Mouse (Mus musculus): ENCODE measurements around the gene Trpv5. TPM values are rescaled to one million over a fixed set of nuclear protein-coding genes. Genes with fewer than 3 reads are reported as not detected.

Gene Trpv5
- polyA plus RNA-seq, 1 experiment = not detected

DNA sequence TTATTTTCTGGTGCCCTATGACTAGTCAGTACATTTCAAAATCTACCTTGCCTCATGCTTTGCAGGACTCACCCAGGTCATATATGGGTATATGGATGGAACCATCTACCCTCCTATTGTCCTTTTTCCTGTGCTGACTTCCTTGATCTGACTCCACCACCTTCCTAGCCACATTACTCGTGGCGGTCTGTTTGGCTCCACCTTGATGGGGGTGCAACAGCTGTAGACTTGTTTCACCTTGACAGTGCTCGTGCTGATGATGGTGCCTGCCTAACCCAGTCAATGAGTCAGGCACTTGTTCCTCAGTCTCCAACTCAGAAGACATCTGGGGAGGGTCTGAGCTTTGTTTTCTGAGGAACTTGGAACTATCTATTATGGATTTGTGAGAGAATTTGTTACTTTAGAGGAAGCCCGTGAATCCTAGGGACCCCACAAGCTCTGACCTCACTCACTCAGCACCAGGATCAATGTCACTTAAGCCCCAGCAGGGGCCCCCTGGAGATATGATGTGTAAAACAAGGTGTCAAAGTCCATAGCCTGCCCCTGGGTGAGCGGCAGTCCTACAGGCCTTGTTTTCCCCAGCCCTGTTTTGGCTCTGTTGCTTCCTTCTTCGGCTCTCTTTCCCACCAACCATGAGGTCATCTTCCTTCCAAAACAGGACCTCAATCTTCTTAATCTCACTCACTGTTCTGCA lies 39.2 kb downstream of the Trpv5 start:
- Histone ChIP-seq H3K4me3 (no peak overlapping the region), H3ac (ENCODE audit: control insufficient read depth, insufficient read length) (no peak overlapping the region), H3K4me2 (ENCODE audit: low read depth) (no peak overlapping the region), H3K36me3 (ENCODE audit: control insufficient read depth, insufficient read depth) (no peaks in the 10 kb centered on the region), H3K27me3 (ENCODE audit: control insufficient read depth, insufficient read depth, insufficient read length) (no peaks in the 10 kb centered on the region), H3K79me2 (ENCODE audit: control insufficient read depth, insufficient read depth) (no peaks in the 10 kb centered on the region)
- TF ChIP-seq SRF (IDR thresholded peaks at IDR 0.05; ENCODE audit: control insufficient read depth, insufficient read length, low read depth) (no peak), TCF12 (IDR thresholded peaks at IDR 0.05; ENCODE audit: insufficient read depth, poor library complexity, severe bottlenecking) (no peak), MYOD1 (IDR thresholded peaks at IDR 0.05; ENCODE audit: control insufficient read depth in 1 of 3, insufficient read length in 2 of 3, low read depth in 2 of 3) (no peak), TCF3 (IDR thresholded peaks at IDR 0.05; ENCODE audit: insufficient read length, low read depth) (no peak), MAX (IDR thresholded peaks at IDR 0.05; ENCODE audit: low read depth) (no peak), POLR2AphosphoS2 (IDR thresholded peaks at IDR 0.05; ENCODE audit: insufficient read length, low read depth) (no peak)

GRCm38 (mm10) chr6:41640449-41640848 lies 40.1 kb downstream of the Trpv5 start:
- H3K4me2 ChIP-seq (ENCODE audit: low read depth) = no peak overlapping the region
- no peaks in the 10 kb centered on the region for H3K36me3 ChIP-seq (ENCODE audit: control insufficient read depth, insufficient read depth)
- no peak for TF ChIP-seq E2F4 (IDR thresholded peaks at IDR 0.05; ENCODE audit: insufficient read depth)
- TF ChIP-seq MYOG (IDR thresholded peaks at IDR 0.05; ENCODE audit: control insufficient read depth in 1 of 3, insufficient read depth in 1 of 3, insufficient read length in 2 of 3, low read depth in 2 of 3) = no peak
- TF ChIP-seq TCF12 (IDR thresholded peaks at IDR 0.05; ENCODE audit: insufficient read depth, poor library complexity, severe bottlenecking) = no peak
- no peak for TF ChIP-seq POLR2A (IDR thresholded peaks at IDR 0.05; ENCODE audit: insufficient read length, low read depth)
- no peak for TF ChIP-seq MYOD1 (IDR thresholded peaks at IDR 0.05; ENCODE audit: control insufficient read depth in 1 of 3, insufficient read length in 2 of 3, low read depth in 2 of 3)
- TF ChIP-seq TCF3 (IDR thresholded peaks at IDR 0.05; ENCODE audit: insufficient read length, low read depth) = no peak
- TF ChIP-seq SRF (IDR thresholded peaks at IDR 0.05; ENCODE audit: control insufficient read depth, insufficient read length, low read depth) = no peak
- no peak for TF ChIP-seq REST (IDR thresholded peaks at IDR 0.05; ENCODE audit: insufficient read depth, insufficient read length)
- no peak for TF ChIP-seq MAX (IDR thresholded peaks at IDR 0.05; ENCODE audit: low read depth)
- no peak for TF ChIP-seq POLR2AphosphoS2 (IDR thresholded peaks at IDR 0.05; ENCODE audit: insufficient read length, low read depth)
- TF ChIP-seq USF1 (IDR thresholded peaks at IDR 0.05; ENCODE audit: low read depth) = no peak
- TF ChIP-seq CEBPB (IDR thresholded peaks at IDR 0.05; ENCODE audit: insufficient read depth, poor library complexity, severe bottlenecking) = no peak
- no peaks in the 10 kb centered on the region for H3K27me3 ChIP-seq (ENCODE audit: control insufficient read depth, insufficient read depth, insufficient read length)
- H3K4me3 ChIP-seq = no peak overlapping the region
- H3ac ChIP-seq (ENCODE audit: control insufficient read depth, insufficient read length) = no peak overlapping the region
- H3K79me2 ChIP-seq (ENCODE audit: control insufficient read depth, insufficient read depth) = no peaks in the 10 kb centered on the region

DNA sequence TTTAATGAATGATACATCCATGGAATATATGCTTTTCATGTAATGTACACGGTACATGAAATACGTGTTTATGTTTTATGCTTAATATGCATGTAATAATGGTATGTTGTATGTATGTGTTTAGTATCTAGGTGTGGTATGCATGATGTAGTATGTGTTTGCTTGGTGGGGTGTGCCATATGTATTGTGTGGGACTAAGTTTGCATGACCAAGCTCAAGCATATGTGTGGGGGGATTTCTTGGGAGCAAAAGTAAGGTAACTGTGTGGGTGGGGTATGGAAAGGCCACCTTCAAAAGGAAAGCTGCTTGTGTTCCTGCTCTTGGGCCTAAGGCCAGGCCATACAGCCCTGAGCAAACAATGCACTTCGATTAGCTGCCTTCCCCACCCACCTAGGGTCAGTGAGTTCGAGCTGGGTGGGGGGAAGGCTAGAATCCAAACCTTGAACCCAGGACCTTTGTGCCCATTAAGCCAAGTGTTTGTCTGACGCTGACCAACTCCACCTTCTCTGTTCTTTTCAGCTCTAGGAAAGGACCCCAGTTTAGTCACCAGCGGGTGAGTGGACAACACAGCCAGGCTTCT lies 42.6 kb downstream of the Trpv5 start:
- no peaks in the 10 kb centered on the region for H3K36me3 ChIP-seq (ENCODE audit: control insufficient read depth, insufficient read depth)
- H3K4me3 ChIP-seq = no peak overlapping the region
- TF ChIP-seq MYOD1 (IDR thresholded peaks at IDR 0.05; ENCODE audit: control insufficient read depth in 1 of 3, insufficient read length in 2 of 3, low read depth in 2 of 3) (no peak), USF1 (IDR thresholded peaks at IDR 0.05; ENCODE audit: low read depth) (no peak), MYOG (IDR thresholded peaks at IDR 0.05; ENCODE audit: control insufficient read depth in 1 of 3, insufficient read depth in 1 of 3, insufficient read length in 2 of 3, low read depth in 2 of 3) (no peak), TCF3 (IDR thresholded peaks at IDR 0.05; ENCODE audit: insufficient read length, low read depth) (no peak), CEBPB (IDR thresholded peaks at IDR 0.05; ENCODE audit: insufficient read depth, poor library complexity, severe bottlenecking) (no peak)
- no peaks in the 10 kb centered on the region for H3K27me3 ChIP-seq (ENCODE audit: control insufficient read depth, insufficient read depth, insufficient read length)
- H3K79me2 ChIP-seq (ENCODE audit: control insufficient read depth, insufficient read depth) = no peaks in the 10 kb centered on the region
- H3K4me2 ChIP-seq (ENCODE audit: low read depth) = no peak overlapping the region
- no peak overlapping the region for H3ac ChIP-seq (ENCODE audit: control insufficient read depth, insufficient read length)

GRCm38 (mm10) chr6:41637393-41637792 lies 43.2 kb downstream of the Trpv5 start:
- TF ChIP-seq POLR2A (IDR thresholded peaks at IDR 0.05; ENCODE audit: insufficient read length, low read depth) = no peak
- no peak for TF ChIP-seq MYOG (IDR thresholded peaks at IDR 0.05; ENCODE audit: control insufficient read depth in 1 of 3, insufficient read depth in 1 of 3, insufficient read length in 2 of 3, low read depth in 2 of 3)
- no peak for TF ChIP-seq SRF (IDR thresholded peaks at IDR 0.05; ENCODE audit: control insufficient read depth, insufficient read length, low read depth)
- TF ChIP-seq MAX (IDR thresholded peaks at IDR 0.05; ENCODE audit: low read depth) = no peak
- TF ChIP-seq USF1 (IDR thresholded peaks at IDR 0.05; ENCODE audit: low read depth) = no peak
- no peak for TF ChIP-seq MYOD1 (IDR thresholded peaks at IDR 0.05; ENCODE audit: control insufficient read depth in 1 of 3, insufficient read length in 2 of 3, low read depth in 2 of 3)
- no peak for TF ChIP-seq REST (IDR thresholded peaks at IDR 0.05; ENCODE audit: insufficient read depth, insufficient read length)
- TF ChIP-seq CEBPB (IDR thresholded peaks at IDR 0.05; ENCODE audit: insufficient read depth, poor library complexity, severe bottlenecking) = no peak
- no peak for TF ChIP-seq TCF12 (IDR thresholded peaks at IDR 0.05; ENCODE audit: insufficient read depth, poor library complexity, severe bottlenecking)
- H3K4me3 ChIP-seq = no peak overlapping the region
- no peaks in the 10 kb centered on the region for H3K27me3 ChIP-seq (ENCODE audit: control insufficient read depth, insufficient read depth, insufficient read length)
- H3K36me3 ChIP-seq (ENCODE audit: control insufficient read depth, insufficient read depth) = no peaks in the 10 kb centered on the region
- no peak overlapping the region for H3K4me2 ChIP-seq (ENCODE audit: low read depth)
- H3K79me2 ChIP-seq (ENCODE audit: control insufficient read depth, insufficient read depth) = no peaks in the 10 kb centered on the region
- H3ac ChIP-seq (ENCODE audit: control insufficient read depth, insufficient read length) = no peak overlapping the region

GRCm38 (mm10) chr6:41636178-41636577 lies 44.4 kb downstream of the Trpv5 start, which contains the start of gene Trpv6:
Gene Trpv6, minus strand, starts transcription at chr6:41636405.
- H3K27me3 ChIP-seq (ENCODE audit: control insufficient read depth, insufficient read depth, insufficient read length) = no peaks in the 10 kb centered on the region
- no peak within 1 kb of the TSS for H3ac ChIP-seq (ENCODE audit: control insufficient read depth, insufficient read length)
- H3K4me3 ChIP-seq = no peak within 1 kb of the TSS
- H3K36me3 ChIP-seq (ENCODE audit: control insufficient read depth, insufficient read depth) = no peaks in the 10 kb centered on the region
- TF ChIP-seq CEBPB (IDR thresholded peaks at IDR 0.05; ENCODE audit: insufficient read depth, poor library complexity, severe bottlenecking) (no peak), REST (IDR thresholded peaks at IDR 0.05; ENCODE audit: insufficient read depth, insufficient read length) (no peak), E2F4 (IDR thresholded peaks at IDR 0.05; ENCODE audit: insufficient read depth) (no peak), POLR2A (IDR thresholded peaks at IDR 0.05; ENCODE audit: insufficient read length, low read depth) (no peak), USF1 (IDR thresholded peaks at IDR 0.05; ENCODE audit: low read depth) (no peak), MYOG (IDR thresholded peaks at IDR 0.05; ENCODE audit: control insufficient read depth in 1 of 3, insufficient read depth in 1 of 3, insufficient read length in 2 of 3, low read depth in 2 of 3) (no peak), TCF3 (IDR thresholded peaks at IDR 0.05; ENCODE audit: insufficient read length, low read depth) (no peak), MYOD1 (IDR thresholded peaks at IDR 0.05; ENCODE audit: control insufficient read depth in 1 of 3, insufficient read length in 2 of 3, low read depth in 2 of 3) (no peak), MAX (IDR thresholded peaks at IDR 0.05; ENCODE audit: low read depth) (no peak)
- H3K79me2 ChIP-seq (ENCODE audit: control insufficient read depth, insufficient read depth) = no peaks in the 10 kb centered on the region
- H3K4me2 ChIP-seq (ENCODE audit: low read depth) = no peak within 1 kb of the TSS

All from myocyte (in vitro differentiated cells).